Mouse (Mus musculus) cerebellum, postnatal 10 days (tissue): ENCODE results near the gene G0s2.
A peak's percentile ranks its signal among the peaks of the same experiment; 100 is the strongest.
"Not testable (repeated sequence)": the region's sequence is repeated elsewhere in the genome, so short reads cannot be mapped to it uniquely, and the experiment has no call there.

Experiments used
- DNase-seq, 2 experiments: peaks; one replicate each; pipeline ENCODE4 v3.0.0; 2021; ENCODE audit warnings: mixed read lengths in 2 of 2

Gene G0s2

DNA sequence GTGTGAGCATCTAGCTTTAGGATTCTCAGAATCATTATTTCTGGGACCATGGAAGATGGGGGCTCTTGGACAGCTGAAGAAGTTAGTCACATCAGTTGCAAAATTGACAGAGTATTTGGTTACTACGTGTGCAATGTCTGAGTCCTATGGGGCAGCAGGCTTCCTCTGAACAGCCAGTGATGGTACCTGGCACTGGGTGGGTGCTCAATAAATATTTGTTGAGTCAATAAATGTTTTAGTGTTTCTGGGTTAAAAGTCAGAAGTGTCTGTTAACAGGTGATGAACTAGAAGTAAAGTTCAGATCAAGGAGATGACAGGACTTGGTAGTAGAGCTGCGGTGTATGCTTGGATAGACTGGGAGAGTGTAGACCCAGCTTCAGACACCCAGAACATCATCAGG, 14.6 kb upstream of the G0s2 start:
- DNase-seq: no peak

DNA sequence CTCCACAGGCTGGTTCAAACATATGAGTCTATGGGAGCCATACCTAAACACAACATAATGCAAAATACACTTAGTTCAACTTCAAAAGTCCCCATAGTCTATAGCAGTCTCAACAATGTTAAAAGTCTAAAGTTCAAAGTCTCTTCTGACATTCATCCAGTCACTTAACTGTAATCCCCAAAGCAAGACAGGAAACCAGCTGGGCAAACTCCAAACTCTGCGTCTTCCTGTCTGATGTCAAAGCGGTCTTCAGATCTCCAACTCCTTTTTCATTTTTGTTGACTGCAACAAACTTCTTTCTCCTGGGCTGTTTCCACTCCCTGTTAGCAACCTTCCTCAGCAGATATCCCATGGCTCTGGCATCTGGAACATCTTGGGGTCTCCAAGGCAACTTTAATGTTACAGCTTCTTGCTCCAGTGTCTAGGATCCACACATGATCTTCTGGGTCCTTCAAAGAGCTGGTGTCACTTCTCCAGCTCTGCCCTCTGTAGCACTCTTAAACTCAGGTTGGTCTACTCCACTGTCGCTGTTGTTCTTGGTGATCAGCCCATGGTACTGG, 12.8 kb upstream of the G0s2 start:
- not testable (repeated sequence) for DNase-seq

DNA sequence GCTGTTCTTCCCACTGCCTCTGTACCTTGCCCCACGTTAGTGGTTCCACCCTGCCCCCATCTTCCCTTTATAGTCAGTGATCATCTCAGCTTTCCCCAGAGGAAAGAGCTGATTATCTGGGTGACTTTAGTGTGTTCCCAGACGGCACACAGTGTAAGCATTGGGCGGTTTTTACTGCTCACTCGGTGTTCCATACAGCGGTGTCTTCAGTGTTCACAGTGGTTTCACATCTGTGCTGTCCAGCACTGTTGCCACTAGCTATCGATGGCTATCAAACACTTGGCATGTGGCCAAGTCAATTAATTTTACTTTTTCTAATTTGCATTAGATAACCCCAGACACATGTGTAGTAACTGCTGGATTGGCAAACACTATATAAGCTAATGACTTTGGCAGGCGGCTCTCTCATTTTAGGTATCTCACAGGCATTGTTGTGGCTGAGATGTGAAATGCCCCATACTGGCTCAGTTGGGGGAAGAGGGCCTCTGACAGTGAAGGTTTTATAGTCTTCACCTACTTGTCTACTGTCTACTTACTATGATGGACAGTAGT, 11.3 kb upstream of the G0s2 start:
- DNase-seq: no peak

DNA sequence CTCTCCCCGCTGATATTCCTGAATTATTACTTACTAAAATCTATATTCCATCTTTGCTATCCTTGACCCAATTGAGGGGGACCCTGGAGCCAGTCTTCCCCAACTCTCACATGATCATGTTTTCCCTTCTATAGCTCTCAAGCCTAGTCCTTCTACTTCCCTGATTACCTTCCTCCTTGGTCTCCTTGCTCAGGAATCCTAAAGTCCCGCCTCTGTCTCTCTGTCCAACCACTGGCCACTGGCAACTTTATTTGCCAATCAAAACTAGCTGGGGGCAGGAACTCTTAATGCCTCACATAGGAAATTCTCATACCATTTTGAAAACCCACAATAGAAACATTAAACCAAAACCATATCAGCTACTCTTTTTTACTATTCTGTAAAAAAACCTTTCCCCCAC, 8.3 kb upstream of the G0s2 start:
- no peak for DNase-seq

DNA sequence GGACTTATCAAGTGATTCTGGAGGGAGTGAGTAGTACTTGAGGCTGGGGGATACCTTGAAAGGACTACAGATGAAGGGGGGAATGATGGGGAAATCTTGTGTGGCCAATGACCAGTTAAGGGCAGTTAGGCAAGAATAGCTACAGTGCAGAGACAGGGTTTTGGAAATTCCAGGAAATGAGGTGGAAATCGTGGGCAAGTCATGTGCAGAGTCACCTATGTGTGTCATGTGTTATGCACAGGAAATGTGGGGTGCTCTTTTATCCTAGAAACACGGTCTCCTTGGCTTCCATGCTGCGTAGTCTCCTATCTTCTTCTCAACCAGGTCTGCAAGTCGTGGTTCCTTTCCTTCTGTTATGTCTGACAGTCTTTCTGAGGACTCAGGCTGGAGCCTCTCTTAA, 6.5 kb upstream of the G0s2 start:
- no peak for DNase-seq

DNA sequence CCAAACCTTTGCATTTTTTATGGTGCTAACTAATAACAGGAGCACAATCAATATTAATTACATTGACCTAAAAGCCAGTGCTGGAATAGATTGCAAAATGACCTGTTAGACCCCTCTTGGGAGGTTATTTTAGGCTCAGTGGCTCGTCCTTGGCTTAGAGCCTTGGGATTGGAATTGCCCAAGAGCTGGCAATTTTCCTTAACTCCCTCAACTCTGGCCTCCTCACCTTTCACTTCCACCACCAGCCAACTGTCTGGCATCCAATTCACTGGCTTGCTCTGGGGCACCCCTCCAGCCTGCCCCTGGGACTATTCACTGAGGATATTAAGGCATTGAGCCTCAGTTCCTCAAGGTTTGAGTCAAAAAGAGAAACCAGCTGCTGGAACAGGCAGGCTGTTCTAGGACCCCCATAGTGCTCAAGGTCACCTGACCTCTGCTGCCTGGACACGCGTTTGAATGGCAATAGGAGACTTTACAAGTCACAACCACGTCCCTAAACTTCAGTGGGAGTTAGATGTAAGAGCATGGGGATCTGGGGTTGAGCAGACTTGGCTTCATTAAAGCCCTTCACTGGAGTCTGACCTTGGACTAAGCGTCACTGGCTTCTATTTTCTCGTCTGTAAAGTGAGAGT, 5.5 kb upstream of the G0s2 start:
- DNase-seq: peak; percentile 20 to 27

DNA sequence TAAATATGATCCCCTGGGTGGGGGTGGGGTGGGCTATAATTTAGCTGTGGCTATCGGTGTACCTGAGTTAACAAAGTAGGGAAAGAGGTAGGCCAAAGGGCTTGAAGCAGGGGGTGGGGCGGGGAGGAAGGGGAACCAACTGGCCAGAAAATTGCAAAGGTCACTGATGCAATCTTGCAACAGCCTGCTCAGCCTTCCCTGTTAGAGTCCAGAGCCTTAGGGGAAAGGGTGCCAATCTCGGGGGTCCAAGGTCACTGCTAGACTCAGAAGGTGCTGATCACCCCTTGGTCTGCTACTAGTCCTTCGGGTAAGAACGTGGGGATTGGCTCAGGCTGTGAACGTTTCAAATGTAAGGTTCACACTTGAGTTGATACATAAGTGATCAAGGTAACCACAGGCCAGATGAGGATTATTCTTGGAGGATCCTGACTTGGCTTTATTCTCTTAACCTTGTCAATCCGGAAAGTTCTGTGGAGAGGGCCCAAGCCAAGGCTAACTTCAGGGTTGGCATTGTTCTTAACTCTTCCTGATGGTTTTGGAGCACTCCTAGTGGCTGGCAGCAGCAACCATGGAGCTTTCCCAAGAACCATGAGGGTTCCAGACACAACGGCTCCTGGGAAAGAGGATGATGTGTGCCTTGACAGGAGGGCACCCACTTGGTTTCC, 1.5 kb upstream of the G0s2 start:
- no peak for DNase-seq

DNA sequence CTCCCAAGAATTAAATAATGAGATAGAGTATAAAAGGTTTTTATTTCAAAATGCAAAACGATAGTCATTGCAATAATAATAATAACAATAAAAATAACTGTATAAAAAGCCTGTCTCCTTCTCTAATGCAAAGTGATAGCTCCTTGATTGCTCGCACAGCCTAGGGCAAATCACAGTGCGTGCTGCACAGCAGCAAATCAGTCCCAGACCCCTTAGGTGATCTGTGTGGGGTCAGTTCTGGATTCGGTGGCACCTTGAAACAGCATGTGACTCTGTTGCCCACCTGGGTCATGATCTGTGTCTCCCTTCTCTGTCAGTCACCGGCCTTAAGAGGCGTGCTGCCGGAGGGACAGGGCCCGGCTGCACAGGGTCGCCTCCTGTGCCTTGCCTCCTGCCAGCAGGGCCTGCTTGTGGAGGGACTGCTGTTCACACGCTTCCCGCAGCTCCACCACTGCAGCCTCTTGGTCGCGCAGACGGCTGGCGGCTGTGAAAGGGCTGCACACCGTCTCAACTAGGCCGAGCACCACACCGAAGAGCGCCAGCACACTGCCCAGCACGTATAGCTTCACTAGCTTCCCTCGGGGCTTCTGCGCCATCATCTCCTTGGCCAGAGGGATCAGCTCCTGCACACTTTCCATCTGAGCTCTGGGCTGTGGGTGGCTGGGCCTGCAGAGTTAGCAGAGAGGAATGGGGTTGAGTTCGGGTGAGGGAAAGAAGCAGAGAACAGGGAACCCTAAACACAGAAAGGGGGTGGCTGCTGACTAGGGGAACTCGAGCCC, 691 bp downstream of the G0s2 start:
- peak; percentile 40 to 42 for DNase-seq

DNA sequence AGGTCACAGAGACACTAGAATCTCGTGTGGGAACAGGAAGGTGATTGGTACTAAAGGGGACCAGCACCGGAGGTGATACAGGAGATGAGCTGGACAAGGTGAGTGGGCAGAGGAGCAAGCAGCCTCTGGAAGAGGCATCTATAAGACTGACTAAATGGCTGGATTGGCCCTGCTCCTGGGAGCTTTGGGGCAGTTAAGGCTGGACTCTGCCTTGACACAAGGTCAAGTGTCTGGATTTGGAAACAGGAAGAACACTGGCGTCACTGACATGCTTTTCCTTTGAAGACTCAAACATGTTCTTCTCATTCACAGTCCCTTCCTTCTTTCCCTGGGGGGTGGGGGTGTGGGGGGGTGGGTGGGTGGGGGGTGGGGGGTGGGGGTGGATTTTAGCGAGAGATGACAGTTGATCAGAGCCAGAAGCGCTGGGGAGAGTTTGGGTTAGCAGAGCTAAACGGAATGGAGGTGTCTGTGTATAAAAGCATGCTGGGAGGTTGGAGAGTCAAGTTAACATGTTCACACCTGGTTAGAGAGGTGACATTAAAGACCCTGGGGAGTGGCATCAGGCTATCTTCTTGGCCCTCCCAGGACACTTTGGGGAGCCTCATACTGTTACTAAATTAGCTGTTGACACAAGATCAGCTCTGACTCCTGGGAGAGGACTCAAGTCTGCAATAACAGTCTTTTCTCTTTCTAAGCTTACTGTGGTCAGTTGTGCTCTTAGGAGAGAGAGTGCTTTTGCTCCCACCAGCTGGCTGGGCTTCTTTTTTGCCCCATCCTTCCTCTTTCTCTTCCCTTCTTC, 1.9 kb downstream of the G0s2 start:
- no peak for DNase-seq

DNA sequence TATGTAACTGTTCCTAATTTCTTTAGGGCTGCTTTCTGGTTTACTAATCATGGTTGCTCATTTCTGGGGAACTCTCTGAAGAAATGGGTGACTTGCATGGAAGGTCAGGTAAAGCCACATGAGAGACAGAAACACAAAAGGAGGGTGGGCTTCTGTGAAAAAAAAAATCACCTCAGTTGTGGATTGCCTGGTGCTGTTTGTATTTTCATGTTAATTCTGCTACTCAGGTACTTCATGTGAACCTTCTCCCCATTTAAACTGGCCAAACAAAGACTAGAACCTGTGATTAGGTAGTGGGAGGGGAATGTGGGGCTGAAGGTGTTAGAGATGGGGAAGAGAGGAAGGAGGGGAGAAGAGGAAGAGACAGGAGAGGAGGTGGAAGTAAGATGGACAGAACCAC, 7.3 kb downstream of the G0s2 start:
- no peak for DNase-seq

DNA sequence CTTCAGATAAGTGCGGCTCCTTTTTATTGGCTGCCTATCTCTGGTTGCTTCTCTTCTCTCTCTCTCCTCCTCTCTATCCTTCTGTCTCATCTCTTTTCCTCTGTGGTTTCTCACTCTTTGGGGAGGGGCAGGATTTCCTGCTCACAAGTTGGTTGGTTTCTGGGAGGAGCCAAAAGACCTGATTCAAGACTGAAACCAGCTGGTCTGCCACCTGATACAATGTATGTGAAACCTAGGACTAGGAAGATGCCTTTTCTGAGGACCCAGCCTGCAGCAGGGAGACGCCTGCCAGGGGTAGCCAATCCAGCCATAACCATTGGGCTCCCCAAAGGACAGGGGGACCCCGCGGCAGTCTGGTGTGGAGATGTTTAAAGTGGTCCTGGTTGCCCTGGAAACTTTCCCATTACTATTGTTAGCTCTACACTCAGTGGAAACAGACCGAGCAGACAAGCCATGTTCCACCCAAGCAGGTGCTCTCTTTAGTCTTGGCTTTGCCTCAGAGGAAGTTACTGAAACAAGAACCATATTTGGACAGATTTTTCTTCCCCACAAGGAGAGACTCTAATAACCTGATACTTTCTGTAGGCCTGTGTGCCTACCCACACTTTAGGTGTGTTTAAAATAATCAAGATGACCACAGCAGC, 8.9 kb downstream of the G0s2 start, which contains the start of gene Hsd11b1:
Gene Hsd11b1 (minus strand): TSS at position 121 of the 644 bp plus-strand sequence.
- DNase-seq: peak; percentile 31 to 35

DNA sequence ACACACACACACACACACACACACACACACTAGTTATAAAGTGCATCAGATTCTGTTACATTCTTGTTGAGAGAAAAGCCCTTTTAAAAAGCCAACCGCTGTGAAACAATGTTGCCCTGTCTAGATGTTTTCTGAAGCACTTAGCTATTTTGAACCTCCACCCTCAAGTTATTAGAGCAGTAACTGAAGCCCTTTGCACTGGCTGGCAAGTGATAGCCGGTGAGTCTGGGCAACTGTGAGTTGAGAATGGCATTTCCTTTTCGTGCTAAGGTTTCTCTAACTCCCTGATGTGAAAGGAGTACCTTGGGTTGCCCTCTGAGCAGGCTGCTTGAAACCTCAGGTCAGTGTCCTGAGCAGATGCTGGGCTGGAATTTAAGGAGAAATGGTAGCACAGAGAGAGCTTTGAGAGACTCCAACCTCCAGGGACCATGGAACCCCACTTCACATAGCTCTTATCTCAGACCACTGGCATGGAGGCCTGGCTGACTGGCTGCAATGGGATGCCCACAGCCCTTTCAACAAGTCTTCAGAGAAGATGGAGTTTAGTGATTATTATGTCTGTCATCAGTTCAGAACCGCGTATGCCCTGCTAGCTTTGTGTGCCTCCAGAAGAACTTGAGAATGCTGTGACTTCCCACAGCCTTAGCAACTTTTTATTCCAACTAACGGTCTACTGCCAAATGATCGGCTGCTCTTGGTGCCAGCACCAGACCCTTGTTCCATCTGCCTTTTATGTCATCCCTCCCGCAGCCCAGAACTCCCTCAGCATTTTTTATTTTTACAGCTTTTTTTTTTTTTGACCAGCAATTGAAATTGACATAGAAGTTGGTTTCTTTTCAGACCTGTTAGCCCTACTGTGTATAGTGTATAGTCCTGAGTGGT, 9.8 kb downstream of the G0s2 start:
- peak; percentile 45 to 57 for DNase-seq

DNA sequence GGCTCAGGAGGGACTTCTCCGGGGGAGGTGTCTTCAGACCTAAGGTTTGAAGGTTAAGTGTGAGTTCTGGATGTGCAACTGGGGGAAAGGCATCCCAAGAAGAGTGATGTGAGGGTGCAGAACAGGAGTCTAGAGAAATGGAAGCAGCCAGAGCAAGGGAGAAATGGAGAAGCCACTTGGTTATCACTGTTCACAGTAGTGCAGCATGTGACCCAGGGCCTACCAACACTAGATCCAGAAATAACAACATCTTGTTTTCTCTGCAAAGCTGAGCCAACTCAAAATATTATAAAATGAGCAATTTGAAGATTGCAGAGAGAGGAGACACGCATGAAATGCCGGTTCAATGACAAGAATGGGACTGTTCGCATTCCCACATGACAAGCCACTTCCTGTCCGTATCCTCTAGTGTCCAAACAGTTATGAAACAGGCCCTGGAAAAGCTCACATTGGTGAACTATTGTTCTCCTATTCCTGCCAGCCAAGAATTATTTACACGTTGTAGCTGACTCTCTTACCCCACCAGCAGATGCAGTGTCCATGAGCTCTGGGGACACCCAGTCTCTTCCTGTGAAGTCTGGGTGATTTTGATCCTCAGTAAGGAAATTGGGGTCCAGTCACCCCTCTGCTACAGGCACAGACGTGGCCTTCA, 11.0 kb downstream of the G0s2 start:
- no peak for DNase-seq

DNA sequence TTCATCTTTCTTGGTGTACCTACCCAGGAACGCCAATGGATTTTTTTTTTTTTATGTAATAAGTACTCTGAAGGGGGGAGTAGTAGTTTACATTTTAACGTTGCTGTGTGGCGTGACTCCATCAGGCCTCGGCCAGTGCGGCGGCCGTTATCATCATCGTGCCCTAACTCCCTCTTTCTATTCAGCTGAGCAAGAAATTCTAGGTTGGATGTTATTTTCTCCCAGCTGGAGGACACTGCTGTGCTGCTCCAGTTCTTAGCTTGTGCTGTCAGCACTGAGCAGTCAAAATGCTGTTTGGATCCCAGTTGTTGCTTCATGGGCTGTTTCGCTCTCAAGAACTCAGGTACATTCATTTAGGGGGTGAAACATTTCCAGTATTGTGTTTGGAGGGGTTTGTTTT, 13.5 kb downstream of the G0s2 start:
- no peak for DNase-seq

DNA sequence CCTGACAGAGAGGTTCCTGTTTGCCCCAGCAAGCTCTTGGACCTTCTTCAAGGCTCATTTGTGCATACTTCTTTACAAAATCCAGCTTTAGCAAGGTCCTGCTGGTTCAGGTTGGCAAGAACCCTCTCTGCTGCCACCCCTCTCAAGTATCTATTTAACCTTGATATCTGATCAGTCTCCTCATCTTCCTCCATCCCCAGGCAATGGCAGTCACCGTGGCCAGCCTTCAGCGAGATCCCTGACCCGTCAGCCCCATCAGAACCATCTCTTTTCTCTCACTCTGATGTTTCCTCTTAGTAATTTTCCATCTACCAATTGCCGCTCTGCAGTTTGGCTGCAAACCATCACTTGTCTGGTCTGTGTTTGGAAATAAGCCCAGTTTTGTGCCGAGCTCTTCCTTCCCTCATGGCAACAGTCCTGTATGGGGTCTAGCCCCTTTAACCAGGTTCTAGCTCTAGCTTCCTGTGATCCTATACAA, 16.4 kb downstream of the G0s2 start:
- peak; percentile 68 to 75 for DNase-seq

DNA sequence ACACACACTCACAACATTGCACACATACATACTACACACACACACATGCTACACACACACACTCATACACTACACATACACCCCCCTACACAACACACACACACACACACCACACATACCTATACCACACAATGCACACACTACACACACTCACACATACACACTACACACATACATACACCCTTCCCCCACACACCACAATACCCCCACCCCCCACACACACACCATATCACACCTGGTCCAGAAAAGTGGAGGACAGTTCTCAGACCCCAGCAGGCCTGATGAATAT, 16.8 kb downstream of the G0s2 start:
- no peak for DNase-seq

DNA sequence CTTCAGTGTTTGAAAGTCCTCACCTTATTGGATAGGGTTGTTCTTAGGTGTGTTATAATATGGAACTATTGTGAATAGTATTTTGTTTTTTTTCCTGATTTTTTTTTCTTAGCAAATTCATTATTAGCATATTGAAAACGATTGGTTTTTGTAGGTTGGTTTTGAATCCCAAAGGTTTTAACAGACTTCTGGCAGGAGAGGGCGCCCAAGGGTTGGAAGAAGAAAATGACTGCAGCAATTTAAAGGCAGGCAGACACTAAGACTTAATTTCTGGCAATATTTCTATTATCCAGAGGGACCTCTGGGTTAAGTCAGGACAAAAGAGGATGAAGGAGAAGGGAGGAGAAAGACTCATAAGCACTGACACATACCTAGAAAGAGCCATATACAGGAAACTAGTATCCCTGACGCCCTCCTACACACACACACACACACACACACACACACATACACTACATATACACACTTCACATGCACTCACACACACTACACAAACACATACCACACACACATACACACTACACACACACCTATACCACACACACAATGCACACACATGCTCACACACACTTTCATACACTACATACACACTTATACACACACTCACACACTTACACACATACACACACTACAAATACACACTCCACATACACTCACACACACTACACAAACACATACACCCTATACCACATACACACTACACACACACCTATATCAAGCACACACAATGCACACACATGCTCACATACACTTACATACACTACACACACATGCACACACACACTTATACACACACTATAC, 17.3 kb downstream of the G0s2 start:
- DNase-seq: peak; percentile 92

DNA sequence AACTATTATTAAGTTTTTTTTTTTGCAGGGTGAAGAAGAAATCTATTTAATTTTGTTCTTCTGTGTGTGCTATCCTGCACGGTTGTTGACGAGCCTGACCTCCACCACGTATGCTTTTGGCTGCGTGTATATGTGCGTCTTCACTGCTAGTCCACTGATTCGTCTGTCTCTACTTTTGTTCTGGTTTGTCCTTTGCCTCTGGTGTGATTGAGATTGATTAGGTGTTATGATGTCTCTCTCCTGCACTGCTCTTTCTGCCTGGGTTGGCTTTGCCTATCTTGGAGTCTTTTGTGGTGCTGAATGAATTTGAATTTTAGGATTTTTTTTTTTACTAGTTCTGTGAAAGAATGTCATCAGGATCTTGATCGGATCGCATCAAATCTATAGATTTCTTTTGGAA, 18.0 kb downstream of the G0s2 start:
- DNase-seq: no peak

DNA sequence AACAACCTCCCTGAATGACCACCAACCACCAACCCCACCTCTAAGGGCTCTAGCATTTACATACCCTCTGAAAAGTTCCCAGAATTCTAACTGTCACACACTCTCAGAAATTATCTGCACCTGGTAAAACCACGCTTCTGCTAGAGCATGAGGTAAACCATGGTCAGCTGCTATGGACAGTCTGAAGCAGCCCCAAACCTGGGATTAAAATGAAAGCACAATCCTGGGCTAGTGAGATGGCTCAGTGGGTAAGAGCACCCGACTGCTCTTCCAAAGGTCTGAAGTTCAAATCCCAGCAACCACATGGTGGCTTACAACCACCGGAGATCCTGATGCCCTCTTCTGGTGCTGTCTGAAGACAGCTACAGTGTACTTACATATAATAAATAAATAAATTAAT, 19.1 kb downstream of the G0s2 start:
- DNase-seq: not testable (repeated sequence)

DNA sequence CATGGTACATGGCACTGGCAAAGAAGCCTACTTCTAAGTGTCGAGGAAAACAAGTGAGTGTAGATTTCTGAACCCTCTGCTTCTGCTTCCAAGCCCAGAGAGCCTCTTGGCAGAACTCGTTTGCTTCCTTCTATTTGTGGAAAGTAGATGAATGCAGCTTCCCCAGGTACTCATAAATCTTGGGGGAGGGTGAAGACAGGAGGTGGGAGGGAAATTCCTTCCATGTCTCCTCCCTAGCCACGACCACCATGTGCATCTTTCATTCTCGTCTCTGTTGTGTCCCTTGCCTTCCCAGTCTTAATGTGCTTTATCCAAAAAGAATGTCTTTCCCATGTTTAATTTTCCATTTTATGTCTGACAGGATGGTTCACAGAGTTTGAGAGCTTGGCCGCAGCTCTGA, 20.4 kb downstream of the G0s2 start:
- DNase-seq: no peak
